Mouse (Mus musculus) kidney, postnatal 4 days (tissue): ENCODE data around the gene Vmn1r219.
A peak's percentile ranks its signal among the peaks of the same experiment; 100 is the strongest.
"Not testable (repeated sequence)": the region's sequence is repeated elsewhere in the genome, so short reads cannot be mapped to it uniquely, and the experiment has no call there.

Source experiments
- DNase-seq, 2 experiments: peaks; one replicate each; pipeline ENCODE4 v3.0.0; 2021; ENCODE audit warnings: mixed read lengths in 2 of 2

Vmn1r219 gene

DNA sequence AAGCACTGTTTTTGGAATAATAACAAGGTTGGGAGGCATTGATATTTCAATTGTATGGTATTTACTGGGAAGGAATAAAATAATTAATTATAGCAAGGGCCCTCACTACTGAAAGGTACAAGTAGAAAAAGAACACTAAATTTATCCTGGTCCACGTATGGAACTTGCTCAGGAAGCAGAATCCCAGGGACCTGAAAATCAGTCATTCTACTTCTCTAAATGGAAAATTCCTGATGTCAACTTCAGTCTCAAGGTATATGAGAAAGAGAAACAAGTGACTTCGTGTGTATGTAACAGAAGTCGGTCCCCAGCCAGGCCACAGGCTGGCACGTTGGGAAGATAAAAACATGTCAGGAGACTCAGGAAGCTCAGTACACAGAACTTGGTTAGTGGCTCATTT lies at the start of gene Vmn1r219:
Gene Vmn1r219 (plus strand): TSS at position 301 of the 400 bp plus-strand sequence.
- DNase-seq: no peak

DNA sequence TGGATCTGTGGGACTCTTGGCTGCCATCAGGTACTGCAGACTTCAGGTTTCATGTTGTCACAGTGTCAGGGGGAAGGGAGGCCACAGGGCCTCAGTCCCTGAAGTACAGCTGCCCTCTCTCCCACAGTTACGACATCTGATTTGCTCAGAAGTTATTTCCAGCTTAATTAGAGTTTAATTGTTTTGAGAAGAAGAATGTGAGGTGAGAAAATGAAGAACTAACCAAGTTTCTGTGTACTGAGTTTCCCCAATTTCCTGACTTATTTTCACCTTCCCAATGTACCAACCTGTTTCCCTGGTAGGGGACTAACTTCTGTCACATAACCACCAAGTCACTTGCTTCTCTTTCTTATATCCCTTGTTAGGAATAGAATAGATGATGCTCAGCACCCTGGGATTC lies 41.0 kb upstream of the Vmn1r219 start, which contains the start of gene Vmn1r217:
Gene Vmn1r217 (minus strand): TSS at position 101 of the 400 bp plus-strand sequence.
- DNase-seq: not testable (repeated sequence)

DNA sequence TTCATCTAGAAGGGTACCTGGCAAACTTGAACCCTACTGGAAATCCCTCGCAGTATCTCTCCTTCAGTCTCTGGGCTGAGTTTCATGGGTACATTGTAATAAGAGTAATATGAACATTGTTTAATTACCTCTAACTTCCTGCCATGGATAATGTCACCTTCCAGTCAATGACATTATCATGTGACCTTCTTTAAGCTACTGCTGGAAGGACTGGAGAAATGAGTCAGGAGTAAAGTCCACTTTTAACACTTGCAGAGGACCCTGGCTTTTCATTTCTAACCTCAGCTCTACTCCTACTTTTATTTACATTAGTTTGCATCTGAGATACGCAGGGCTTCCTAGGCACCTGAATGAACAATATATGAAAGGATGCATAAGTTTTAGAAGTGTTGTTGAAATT lies 38.5 kb upstream of the Vmn1r219 start:
- no peak for DNase-seq

DNA sequence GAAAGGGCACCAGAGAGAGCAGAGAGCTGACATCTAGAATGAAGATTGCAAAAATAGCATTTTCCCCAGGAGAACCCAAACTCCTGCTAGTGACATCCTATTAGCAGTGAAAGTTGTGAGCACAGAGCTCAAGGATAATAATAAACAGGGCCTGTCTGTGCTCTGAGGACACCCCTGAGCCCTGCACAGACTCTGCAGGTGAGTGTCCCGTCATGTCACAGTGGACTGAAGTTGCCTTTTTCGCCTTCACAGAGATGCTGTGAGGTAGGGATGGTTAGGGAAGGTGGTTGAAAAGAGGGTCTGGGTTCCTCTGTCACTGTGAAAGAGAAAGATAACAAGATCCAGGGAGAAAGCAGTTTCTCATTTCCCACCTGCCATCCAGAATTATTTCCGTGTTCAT lies 26.0 kb upstream of the Vmn1r219 start, which contains the start of gene Vmn1r218:
Gene Vmn1r218 (plus strand): TSS at position 57 of the 400 bp plus-strand sequence.
- no peak for DNase-seq

DNA sequence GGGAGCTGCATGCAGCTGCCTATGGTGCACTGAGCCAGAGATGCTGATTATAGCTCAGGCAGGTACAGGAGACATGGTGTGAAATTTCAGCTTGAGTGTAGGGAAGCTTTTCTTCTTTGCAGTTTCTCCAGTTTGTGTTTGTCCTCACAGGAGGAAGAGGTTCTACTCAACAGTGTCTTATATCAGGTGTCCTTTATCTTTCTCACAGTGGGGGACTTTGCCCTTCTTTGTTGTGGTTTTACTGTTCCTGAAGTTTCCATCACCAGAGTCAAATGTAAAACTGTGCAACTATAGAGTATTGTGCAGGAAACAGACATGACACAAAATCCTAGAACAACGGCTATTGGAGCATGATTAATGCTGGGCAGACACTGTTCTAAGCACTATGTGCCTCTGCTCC lies 25.6 kb upstream of the Vmn1r219 start:
- no peak for DNase-seq

DNA sequence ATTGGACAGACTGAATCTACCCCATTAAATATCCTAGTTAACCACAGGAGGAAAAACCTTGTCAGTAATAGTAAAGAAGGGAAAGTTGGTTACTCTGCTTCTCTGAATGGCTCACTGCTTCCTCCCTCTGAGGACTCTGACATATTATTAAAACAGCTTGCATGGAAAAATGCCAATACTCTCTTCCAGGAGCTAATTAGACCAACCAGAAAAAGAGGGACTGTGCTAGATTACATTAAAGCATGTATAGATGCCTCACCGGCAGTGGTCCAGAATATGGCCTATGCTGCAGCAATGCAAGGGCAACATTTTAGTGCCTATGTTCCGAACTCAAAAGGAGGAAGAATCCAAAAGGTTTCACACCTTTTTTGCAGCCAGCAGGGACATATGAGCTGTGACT lies 20.2 kb upstream of the Vmn1r219 start:
- no peak for DNase-seq

DNA sequence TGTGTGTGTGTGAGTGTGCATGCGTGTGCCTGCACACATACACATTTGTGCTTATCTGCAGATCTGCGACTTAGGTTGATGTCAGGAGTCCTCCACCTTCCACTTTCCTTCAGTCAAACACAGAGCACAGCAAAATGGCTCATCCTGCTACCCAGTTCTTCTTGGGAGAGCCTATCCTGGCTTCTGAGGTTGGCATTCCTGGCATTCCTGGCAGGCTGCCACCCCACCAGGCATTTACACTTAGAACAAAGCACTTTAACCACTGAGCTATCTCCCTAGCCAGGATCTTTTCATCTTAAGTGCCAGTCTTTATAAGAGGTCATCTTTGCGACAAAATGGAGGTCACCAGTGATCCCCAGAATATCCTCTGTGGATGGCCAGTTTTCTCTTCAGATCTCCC lies 1.3 kb upstream of the Vmn1r219 start:
- peak; percentile 31 to 49 for DNase-seq

DNA sequence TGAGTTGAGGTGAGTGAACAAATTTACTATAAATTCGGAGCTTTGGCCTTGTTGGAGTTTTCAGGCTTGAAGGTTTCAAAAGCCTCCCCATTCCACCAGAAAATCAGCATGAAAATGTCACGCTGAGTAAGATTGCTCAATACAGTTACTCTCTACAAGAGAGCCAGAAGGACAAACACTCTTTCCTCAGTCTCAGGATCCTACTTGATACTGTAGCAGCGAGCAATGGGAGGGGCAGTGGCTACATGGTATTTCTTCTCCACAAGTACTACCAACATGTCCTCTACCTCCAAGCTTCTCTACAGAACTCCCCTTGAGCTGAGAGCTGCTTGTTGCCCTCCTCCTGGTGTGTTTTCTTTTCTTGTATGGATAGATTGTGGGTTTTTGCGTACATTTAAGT lies 7.4 kb downstream of the Vmn1r219 start:
- DNase-seq: not testable (repeated sequence)

DNA sequence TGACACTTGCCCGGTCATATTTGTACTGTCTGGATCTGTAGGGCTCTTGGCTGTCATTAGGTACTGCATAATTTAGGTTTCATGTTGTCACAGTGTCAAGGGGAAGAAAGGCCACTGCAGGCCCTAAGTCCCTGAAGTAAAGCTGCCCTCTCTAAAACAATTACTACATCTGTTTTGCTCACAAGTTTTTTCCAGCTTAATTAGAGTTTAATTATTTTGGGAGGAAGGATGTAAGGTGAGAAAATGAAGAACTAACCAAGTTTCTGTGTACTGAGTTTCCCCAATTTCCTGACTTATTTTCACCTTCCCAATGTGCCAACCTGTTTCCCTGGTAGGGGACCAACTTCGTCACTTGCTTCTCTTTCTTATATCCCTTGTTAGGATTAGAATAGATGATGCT lies 28.8 kb downstream of the Vmn1r219 start, which contains the start of gene Vmn1r220:
Gene Vmn1r220 (minus strand): TSS at position 101 of the 400 bp plus-strand sequence.
- no peak for DNase-seq

DNA sequence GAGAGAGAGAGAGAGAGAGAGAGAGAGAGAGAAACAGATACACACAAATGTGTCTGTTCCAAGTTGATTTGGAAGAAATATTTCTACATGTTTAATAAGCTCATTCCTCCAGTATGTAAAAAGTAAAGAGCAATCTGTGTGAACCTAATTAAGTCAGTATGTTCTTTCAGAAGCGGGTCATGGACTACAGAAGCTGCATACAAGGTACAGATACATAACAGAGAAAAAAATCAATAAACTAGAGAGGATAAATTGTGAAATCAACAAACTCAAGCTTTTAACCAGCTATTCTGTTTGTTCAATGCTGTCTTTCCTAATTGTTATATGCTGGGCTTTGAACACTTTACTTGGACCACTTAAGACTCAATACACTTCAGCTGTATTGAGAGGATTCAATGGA lies 44.8 kb downstream of the Vmn1r219 start:
- not testable (repeated sequence) for DNase-seq

DNA sequence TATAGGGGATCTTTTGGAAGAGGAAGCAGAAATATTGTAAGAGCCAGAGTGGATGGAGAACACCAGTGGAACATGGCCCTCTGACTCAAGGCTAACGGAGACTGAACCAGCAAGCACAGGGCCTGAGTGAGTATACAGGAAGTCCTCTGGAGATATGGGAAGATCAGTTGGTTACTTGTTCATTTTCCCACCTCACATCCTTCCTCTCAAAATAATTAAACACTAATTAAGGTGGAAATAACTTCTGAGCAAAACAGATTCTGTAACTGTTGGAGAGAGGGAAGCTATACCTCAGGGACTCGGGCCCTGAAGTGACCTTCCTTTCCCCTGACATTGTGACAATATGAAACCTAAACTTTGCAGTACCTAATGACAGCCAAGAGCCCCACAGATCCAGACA lies 54.7 kb downstream of the Vmn1r219 start, which contains the start of gene Vmn1r221:
Gene Vmn1r221 (plus strand): TSS at position 301 of the 400 bp plus-strand sequence.
- not testable (repeated sequence) for DNase-seq
